Mouse (Mus musculus) kidney, postnatal 0 days (tissue): ENCODE data around the gene Gm13078. TPM values are rescaled to one million over a fixed set of nuclear protein-coding genes. Genes with fewer than 3 reads are reported as not detected.

Experiments used
- ATAC-seq: fragments of 200-750 bp; cut with Nextera tagmentation; replicated peaks from 2 replicates; pipeline ENCODE4 v1.8.0; 2017; ENCODE audit warnings: low read depth, moderate number of reproducible peaks, moderate TSS enrichment, moderate library complexity; ENCODE audit not compliant: low FRiP score
- DNase-seq: peaks from one replicate; pipeline ENCODE4 v3.0.0-alpha.2; 2016; ENCODE audit warnings: low spot score
- H3K27ac ChIP-seq: fragments of 300-500 bp; sonication (generic); 2 replicates; pipeline ENCODE4 v1.5.1; 2014; ENCODE audit warnings: mild to moderate bottlenecking
- H3K27me3 ChIP-seq: fragments of 300-500 bp; sonication (generic); 2 replicates; pipeline ENCODE4 v1.6.1; 2014; ENCODE audit warnings: low read length, mixed read lengths; ENCODE audit not compliant: insufficient read depth
- H3K36me3 ChIP-seq: fragments of 300-500 bp; sonication (generic); 2 replicates; pipeline ENCODE4 v1.6.1; 2014; ENCODE audit warnings: low read length, mixed read lengths; ENCODE audit not compliant: insufficient read depth
- H3K4me1 ChIP-seq: fragments of 300-500 bp; sonication (generic); replicated peaks from 2 replicates; pipeline ENCODE4 v1.6.1; 2014; ENCODE audit warnings: antibody characterized with exemption, low read length, mixed read lengths; ENCODE audit not compliant: insufficient read depth
- H3K4me2 ChIP-seq: fragments of 300-500 bp; sonication (generic); 2 replicates; pipeline ENCODE4 v1.6.1; 2014; ENCODE audit warnings: mild to moderate bottlenecking, low read length, moderate library complexity, mixed read lengths
- H3K4me3 ChIP-seq: fragments of 300-500 bp; sonication (generic); replicated peaks from 2 replicates; pipeline ENCODE4 v1.5.1; 2014; ENCODE audit warnings: low read depth, low read length
- H3K9ac ChIP-seq: fragments of 300-500 bp; sonication (generic); 2 replicates; pipeline ENCODE4 v1.6.1; 2014; ENCODE audit warnings: low read depth, low read length
- H3K9me3 ChIP-seq: fragments of 300-500 bp; sonication (generic); replicated peaks from 2 replicates; pipeline ENCODE4 v1.6.1; 2016; ENCODE audit warnings: low read length, inconsistent platforms, mixed read lengths
- CTCF ChIP-seq: IDR thresholded peaks from 2 replicates; pipeline ENCODE4 v1.5.1; 2016; ENCODE audit warnings: antibody characterized with exemption, low read depth, mild to moderate bottlenecking, moderate library complexity
- WGBS: fragments of 180-500 bp; shearing (Covaris S2); extraction: QIAGEN DNeasy Blood & Tissue Kit; methylation state at CpG from one replicate; pipeline ENCODE4 v1.1.7; 2014; 5-methylcytosine and 5-hydroxymethylcytosine counted together
- polyA plus RNA-seq: library from polyadenylated mRNA; unstranded; fragments of >200 nt; fragmentation: Nextera tagmentation; extraction: Ambion mirVana; gene quantifications from 2 replicates; pipeline ENCODE4 v1.2.1, GENCODE M21; 2015

Gm13078 gene
- not detected in 2 replicates for polyA plus RNA-seq

DNA sequence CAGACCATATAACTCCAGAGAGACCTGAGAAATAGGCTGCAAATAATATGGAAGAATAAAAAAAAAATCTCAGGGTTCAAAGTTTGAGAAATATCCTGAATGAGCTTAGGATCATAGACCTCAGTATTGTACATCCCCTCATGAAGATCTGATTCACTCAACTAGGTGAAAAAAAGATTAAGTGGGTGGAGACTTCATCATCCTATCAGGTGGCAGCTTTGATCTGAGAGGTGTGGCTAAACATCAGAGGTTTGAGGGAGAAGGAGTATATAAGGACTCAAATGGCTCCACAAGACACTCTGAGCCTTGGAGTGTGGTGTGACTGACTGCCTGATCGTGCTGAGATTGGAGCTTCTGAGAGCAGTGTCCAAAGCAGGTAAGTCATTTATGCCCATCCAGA, at the start of gene Gm13078:
Gene Gm13078 (plus strand): TSS at position 301 of the 400 bp plus-strand sequence.
- no peak for DNase-seq
- Histone ChIP-seq H3K4me2 (no peak within 1 kb of the TSS), H3K36me3 (no peaks in the 10 kb centered on the region), H3K4me1 (no peaks in the 10 kb centered on the region), H3K9me3 (no peaks in the 10 kb centered on the region), H3K4me3 (no peak within 1 kb of the TSS), H3K27me3 (no peaks in the 10 kb centered on the region), H3K9ac (no peak within 1 kb of the TSS), H3K27ac (no peak within 1 kb of the TSS)
- no peak for ATAC-seq
- TF ChIP-seq CTCF: no peak
- 90% methylated on average over 1 of the region's 1 CpGs for WGBS

DNA sequence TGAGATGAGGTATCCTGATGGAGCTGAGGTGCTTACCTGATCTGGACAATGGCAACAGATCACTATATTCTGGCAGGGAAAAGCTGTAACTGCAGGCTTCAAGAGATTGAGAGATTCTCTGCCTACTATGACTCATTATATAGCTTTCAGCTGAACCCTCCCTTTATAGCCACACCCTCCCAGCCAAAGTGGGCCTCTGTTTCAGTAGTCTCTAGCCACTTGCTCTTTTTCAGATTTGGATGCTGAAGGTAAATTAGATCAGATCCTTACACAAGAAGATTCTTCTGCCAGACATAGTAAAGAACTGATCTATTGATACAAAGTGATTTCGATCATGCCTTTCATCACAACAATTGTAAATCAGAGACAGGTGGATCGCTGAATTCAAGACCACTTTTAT, 16.6 kb upstream of the Gm13078 start, which contains the start of gene Gm13089:
Gene Gm13089 (minus strand): TSS at position 101 of the 400 bp plus-strand sequence.
- no peak within 1 kb of the TSS for H3K4me3 ChIP-seq
- ATAC-seq (no peak), DNase-seq (no peak)
- no peak within 1 kb of the TSS for H3K9ac ChIP-seq
- no peaks in the 10 kb centered on the region; the same call in none of the 2 replicates for H3K9me3 ChIP-seq
- TF ChIP-seq CTCF: no peak
- H3K4me1 ChIP-seq: no peaks in the 10 kb centered on the region
- H3K27ac ChIP-seq: no peak within 1 kb of the TSS
- no peaks in the 10 kb centered on the region for H3K27me3 ChIP-seq
- H3K4me2 ChIP-seq: no peak within 1 kb of the TSS
- WGBS: 81% methylated on average over 2 of the region's 2 CpGs
- no peaks in the 10 kb centered on the region for H3K36me3 ChIP-seq

Other genes starting within 250 kb of the Gm13078 start
- gene Gm13043, start 208.1 kb upstream of the Gm13078 start, polyA plus RNA-seq: not detected in 2 replicates
- gene Gm13040, start 183.5 kb upstream of the Gm13078 start, polyA plus RNA-seq: not detected in 2 replicates
- not detected in 2 replicates for gene BC080695, start 167.8 kb upstream of the Gm13078 start, polyA plus RNA-seq
- not detected in 2 replicates for gene Gm13057, start 167.7 kb upstream of the Gm13078 start, polyA plus RNA-seq
- gene Gm13083, start 104.5 kb upstream of the Gm13078 start, polyA plus RNA-seq: not detected in 2 replicates
- gene Gm13088, start 62.2 kb upstream of the Gm13078 start, polyA plus RNA-seq: not detected in 2 replicates
- gene Gm13089, start 16.7 kb upstream of the Gm13078 start, polyA plus RNA-seq: not detected in 2 replicates
- not detected in 2 replicates for gene Gm13023, start 69.9 kb downstream of the Gm13078 start, polyA plus RNA-seq
- gene Gm13084, start 96.6 kb downstream of the Gm13078 start, polyA plus RNA-seq: not detected in 2 replicates
- not detected in 2 replicates for gene Gm13103, start 127.0 kb downstream of the Gm13078 start, polyA plus RNA-seq
- gene Pramef6, start 180.9 kb downstream of the Gm13078 start, polyA plus RNA-seq: not detected in 2 replicates
- gene Pramef25, start 231.6 kb downstream of the Gm13078 start, polyA plus RNA-seq: not detected in 2 replicates
- not detected in 2 replicates for gene Gm13101, start 247.5 kb downstream of the Gm13078 start, polyA plus RNA-seq